Mouse (Mus musculus) CD8-positive naive resting alpha-beta T cell, adult 2 months (primary cell): ENCODE results near the gene Pth2.

Experiments used
- DNase-seq, 2 experiments: peaks; one replicate each; pipeline ENCODE4 v3.0.0; 2022; ENCODE audit warnings: low read depth in 2 of 2, low spot score in 2 of 2

The Pth2 gene

GRCm38 (mm10) chr7:45196176-45196535 lies 15.4 kb downstream of the Pth2 start:
- DNase-seq = no peak

DNA sequence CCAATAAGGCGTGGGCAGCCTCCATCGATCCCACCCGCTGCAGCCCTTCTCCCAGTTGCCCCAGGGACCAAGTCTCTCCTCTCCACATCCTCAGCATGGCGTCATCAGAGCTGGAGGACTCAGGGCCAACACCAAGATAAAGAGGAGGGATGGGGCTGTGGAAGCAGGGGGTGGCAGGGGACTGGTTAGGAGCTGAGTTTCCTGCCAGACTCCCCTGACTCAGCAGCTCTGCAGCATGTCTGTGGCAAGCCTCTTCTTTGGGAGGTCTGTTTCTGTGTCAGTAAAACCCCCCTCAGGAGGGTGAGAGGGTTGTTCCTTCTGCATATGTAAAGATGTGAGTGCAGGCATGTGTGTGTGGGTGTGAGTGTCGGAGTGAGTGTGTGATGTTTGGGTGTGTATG lies 16.2 kb downstream of the Pth2 start:
- DNase-seq = no peak

- no peak for DNase-seq
Measured at GRCm38 (mm10) chr7:45198435-45198834, 17.6 kb downstream of the Pth2 start.

- DNase-seq = no peak
Measured at GRCm38 (mm10) chr7:45198961-45199360, 18.2 kb downstream of the Pth2 start.

GRCm38 (mm10) chr7:45202654-45203053 lies 21.9 kb downstream of the Pth2 start:
- DNase-seq = no peak

DNA sequence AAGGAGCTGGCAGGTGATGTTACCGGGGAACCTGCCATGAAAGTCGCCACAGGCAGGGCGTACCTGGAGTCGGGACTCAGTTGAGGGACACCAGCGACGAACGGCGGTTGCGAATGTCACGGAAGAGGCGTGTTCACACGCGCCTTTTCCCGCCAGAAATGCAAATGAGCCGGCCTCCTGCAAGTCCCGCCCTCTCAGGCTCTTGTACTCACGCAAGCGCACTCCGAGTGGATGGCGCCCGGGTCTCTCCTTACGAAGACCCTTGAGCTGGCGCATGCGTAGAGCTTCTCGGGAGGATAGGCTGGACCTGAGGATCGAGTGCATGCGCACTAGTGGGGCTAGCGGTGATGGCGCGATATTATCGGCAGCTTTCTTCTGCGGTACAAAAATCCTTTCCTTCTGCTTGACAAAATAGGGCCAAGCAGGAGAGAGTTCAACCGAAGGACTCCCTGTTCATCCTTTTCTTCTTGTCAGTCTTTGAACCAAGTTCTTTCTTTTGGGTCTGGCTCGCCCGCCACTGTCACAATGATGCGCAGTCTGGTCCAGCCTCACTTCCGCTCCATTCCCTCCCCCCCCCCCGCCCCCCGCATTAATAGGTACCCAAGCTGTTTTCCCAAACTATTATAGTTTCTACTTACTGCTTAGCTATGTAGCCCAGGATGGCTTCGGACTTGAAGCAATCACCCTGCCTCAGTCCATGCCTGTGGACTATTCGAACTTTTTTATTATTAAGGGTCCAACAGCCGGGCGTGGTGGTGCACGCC lies 23.8 kb downstream of the Pth2 start, which contains the start of gene Ccdc155:
Gene Ccdc155, minus strand, starts transcription at position 513 of the 764 bp plus-strand sequence.
- DNase-seq = peak; percentile 75 to 79

DNA sequence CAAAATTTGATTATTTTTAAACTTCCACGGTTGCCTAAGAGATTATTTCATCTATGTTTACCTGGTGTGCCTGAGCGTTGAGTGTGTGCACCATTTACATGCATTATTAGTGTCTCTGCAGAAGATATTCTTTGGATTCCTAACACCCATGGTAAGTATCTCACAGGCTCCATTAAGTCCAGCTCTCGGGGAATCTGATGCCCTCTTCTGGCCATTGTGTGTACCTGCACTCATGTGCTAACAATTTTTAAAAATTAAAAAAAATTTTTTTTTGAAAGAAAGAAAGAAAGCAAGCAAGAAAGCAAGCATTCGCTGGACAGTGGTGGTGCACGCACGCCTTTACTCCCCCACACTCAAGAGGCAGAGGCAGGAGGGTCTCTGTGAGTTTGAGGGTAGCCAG lies 27.5 kb downstream of the Pth2 start:
- no peak for DNase-seq

GRCm38 (mm10) chr7:45211070-45211469 lies 30.3 kb downstream of the Pth2 start:
- no peak for DNase-seq

DNA sequence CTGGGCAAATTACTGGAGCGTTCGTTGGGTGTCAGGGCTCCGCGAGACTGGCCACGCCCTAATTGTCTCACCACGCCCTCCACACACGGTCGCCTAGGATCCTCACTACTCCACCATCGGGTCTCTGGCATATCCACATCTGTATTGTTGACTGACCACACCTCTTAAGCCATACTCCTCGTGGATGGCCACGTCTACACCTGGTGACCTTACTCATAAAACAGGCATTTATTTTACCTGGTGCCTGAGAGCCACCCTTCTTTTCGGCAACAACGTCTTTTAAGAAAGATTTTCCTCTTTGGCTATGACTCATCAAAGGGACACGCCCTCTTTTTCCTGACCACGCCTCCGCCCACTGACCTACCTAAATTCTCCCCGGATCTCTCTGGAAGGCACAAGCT lies 31.1 kb downstream of the Pth2 start, which contains the start of gene Dkkl1:
Gene Dkkl1, minus strand, starts transcription at position 297 of the 401 bp plus-strand sequence.
- DNase-seq = no peak

GRCm38 (mm10) chr7:45212356-45212755 lies 31.6 kb downstream of the Pth2 start:
- no peak for DNase-seq

- no peak for DNase-seq
Measured at GRCm38 (mm10) chr7:45213708-45214107, 32.9 kb downstream of the Pth2 start.

- no peak for DNase-seq
Measured at GRCm38 (mm10) chr7:45215673-45216441, 35.1 kb downstream of the Pth2 start, which contains the start of gene Tead2. Tead2 (plus strand) TSS chr7:45215753.

DNA sequence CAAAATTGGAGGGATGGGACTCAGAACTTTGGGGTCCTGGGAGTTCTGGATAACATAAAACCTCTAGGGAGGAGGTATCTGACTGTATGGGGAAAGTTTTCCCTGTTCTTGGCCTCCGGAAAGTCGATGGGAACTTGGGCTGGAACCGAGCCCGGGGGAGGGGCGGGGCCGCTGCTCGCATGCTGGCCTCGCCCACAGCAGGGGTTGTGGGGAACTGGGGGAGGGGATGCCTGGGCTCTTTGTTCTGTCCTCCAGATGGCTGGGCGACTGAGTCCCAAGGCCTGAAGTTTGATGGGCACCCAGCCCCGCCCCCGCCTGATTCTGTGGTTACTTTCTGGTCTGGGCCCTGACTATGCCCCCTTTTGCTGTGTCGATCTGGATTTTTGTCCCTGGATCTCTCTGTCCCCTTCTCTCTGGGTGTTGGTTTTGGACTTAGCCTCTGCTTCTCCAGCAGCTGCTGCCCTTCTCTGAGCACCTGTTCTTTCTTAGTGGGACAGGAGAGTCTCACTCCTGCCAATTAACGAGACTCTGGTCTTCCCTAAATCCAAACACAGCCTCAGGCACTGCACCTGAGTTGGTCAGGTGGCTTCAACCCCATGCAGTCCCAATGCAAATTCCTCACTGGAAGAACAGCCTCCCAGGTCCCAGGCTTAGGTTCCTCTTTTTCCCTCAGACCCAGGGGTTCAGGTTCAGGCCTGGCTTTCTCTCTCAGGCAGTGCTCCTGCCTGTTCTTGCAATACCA lies 35.8 kb downstream of the Pth2 start:
- no peak for DNase-seq

DNA sequence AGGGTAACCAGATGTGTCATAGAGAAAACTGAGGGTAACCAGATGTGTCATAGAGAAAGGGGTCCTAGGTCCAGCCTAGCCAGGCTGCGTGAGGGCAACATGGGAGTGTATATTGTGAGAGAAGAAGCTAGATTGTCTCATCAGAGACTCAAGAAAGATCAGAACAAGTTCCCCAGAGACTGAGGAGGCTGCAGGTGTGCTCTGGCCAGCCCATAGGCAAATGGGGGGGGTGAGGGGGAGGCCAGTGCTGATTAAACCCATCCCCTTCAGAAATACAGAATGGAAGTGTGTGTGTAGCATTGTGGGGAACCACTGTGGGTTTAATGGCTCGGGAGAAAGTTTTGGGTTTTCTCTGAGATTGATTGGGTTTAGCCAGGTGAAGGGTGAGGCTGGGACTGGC lies 40.9 kb downstream of the Pth2 start:
- no peak for DNase-seq

- DNase-seq = no peak
Measured at GRCm38 (mm10) chr7:45224826-45225225, 44.0 kb downstream of the Pth2 start.

- DNase-seq = no peak
Measured at GRCm38 (mm10) chr7:45226421-45226820, 45.6 kb downstream of the Pth2 start.

GRCm38 (mm10) chr7:45228548-45228947 lies 47.8 kb downstream of the Pth2 start:
- no peak for DNase-seq

- DNase-seq = no peak
Measured at GRCm38 (mm10) chr7:45229046-45229445, 48.3 kb downstream of the Pth2 start.

DNA sequence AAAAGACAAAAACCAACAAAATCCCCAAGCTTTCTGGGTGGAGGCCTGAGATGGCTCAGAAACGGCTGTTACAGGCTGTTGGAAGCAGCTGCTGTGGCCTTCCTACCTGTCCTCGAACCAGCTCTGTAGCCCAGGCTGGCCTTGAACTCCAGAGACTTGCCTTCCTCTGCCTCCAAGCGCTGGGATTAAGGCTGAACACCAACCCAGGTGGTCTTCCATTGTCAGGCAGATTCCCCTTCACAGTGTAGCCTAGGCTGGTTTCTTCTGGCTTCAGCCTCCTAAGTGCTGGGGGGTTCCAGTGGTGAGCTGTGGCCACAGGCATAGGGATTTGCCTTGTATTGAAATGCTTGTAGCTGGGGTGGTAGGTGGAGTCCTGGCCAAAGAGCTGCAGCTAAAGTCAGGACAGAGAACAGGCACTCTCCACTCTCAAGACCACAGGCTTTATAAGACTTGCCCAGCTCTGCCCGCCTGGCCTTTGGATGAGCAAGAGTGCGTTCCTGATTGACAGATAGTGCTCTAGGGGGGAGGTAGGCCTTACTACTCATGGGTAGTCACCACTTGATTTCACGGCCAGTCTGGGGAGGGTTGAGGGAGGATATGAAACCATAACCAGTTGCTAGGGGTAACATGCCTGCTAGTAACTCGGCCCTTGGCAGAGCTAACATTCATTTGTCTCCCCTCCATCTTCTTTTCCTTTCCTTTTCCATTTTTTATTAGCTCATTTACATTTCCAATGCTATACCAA lies 48.8 kb downstream of the Pth2 start:
- no peak for DNase-seq

DNA sequence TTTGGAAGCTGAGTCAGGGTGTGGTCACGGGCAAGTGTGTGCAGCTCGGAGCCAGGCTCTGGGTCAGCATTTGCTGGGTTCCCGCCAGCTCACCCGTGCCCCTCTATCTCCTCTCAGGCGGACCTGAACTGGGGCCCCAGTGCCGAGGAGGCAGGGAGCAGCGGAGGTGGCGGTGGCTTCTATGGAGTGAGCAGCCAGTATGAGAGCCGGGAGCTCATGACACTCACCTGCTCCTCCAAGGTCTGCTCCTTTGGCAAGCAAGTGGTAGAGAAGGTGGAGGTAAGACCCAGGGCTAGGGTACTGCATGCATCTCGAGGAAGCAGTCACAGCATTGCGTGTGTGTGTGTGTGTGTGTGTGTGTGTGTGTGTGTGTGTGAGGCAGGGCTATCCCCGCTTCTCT lies 50.4 kb downstream of the Pth2 start:
- DNase-seq = no peak
